Mouse (Mus musculus) lung, postnatal 14 days (tissue): Measurements from ENCODE around the gene Gm10722.
"Not testable (repeated sequence)": the region's sequence is repeated elsewhere in the genome, so short reads cannot be mapped to it uniquely, and the experiment has no call there.

ENCODE experiments used
- DNase-seq: peaks from one replicate; pipeline ENCODE4 v3.0.0; 2021

Gm10722 gene

DNA sequence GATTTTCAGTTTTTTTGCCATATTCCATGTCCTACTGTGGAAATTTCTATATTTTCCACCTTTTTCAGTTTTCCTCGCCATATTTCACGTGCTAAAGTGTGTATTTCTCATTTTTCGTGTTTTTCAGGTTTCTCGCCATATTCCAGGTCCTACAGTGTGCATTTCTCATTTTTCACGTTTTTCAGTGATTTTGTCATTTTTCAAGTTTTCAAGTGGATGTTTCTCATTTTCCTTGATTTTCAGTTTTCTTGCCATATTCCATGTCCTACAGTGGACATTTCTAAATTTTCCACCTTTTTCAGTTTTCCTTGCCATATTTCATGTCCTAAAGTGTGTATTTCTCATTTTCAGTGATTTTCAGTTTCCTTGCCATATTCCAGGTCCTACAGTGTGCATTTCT is 25.4 kb downstream of the Gm10722 start:
- not testable (repeated sequence) for DNase-seq

DNA sequence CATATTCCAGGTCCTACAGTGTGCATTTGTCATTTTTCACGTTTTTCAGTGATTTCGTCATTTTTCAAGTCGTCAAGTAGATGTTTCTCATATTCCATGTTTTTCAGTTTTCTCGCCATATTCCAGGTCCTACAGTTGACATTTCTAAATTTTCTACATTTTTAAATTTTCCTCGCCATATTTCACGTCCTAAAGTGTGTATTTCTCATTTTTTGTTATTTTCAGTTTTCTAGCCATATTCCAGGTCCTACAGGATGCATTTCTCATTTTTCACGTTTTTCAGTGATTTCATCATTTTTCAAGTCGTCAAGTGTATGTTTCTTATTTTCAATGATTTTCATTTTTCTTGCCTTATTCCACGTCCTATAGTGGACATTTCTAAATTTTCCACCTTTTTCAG is 26.0 kb downstream of the Gm10722 start:
- not testable (repeated sequence) for DNase-seq

DNA sequence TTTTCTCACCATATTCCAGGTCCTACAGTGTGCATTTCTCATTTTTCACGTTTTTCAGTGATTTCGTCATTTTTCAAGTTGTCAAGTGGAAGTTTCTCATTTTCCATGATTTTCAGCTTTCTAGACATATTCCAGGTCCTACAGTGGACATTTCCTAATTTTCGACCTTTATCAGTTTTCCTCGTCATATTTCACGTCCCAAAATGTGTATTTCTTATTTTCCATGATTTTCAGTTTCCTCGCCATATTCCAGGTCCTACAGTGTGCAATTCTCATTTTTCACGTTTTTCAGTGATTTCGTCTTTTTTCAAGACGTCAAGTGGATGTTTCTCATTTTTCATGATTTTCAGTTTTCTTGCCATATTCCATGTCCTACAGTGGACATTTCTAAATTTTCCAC is 26.5 kb downstream of the Gm10722 start:
- not testable (repeated sequence) for DNase-seq

DNA sequence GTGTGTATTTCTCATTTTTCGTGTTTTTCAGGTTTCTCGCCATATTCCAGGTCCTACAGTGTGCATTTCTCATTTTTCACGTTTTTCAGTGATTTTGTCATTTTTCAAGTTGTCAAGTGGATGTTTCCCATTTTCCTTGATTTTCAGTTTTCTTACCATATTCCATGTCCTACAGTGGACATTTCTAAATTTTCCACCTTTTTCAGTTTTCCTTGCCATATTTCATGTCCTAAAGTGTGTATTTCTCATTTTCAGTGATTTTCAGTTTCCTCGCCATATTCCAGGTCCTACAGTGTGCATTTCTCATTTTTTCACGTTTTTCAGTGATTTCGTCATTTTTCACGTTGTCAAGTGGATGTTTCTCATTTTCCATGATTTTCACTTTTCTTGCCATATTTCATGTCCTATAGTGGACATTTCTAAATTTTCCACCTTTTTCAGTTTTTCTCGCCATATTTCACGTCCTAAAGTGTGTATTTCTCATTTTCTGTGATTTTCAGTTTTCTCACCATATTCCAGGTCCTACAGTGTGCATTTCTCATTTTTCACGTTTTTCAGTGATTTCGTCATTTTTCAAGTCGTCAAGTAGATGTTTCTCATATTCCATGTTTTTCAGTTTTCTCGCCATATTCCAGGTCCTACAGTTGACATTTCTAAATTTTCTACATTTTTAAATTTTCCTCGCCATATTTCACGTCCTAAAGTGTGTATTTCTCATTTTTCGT is 28.7 kb downstream of the Gm10722 start:
- DNase-seq, result peak; percentile 23

DNA sequence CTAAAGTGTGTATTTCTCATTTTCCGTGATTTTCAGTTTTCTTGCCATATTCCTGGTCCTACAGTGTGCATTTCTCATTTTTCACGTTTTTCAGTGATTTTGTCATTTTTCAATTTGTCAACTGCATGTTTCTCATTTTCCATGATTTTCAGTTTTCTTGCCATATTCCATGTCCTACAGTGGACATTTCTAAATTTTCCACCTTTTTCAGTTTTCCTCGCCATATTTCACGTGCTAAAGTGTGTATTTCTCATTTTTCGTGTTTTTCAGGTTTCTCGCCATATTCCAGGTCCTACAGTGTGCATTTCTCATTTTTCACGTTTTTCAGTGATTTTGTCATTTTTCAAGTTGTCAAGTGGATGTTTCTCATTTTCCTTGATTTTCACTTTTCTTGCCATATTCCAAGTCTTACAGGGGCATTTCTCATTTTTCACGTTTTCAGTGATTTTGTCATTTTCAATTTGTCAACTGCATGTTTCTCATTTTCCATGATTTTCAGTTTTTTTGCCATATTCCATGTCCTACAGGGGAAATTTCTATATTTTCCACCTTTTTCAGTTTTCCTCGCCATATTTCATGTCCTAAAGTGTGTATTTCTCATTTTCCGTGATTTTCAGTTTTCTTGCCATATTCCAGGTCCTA is 30.1 kb downstream of the Gm10722 start:
- not testable (repeated sequence) for DNase-seq

DNA sequence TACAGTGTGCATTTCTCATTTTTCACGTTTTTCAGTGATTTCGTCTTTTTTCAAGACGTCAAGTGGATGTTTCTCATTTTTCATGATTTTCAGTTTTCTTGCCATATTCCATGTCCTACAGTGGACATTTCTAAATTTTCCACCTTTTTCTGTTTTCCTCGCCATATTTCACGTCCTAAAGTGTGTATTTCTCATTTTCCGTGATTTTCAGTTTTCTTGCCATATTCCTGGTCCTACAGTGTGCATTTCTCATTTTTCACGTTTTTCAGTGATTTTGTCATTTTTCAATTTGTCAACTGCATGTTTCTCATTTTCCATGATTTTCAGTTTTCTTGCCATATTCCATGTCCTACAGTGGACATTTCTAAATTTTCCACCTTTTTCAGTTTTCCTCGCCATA is 33.6 kb downstream of the Gm10722 start, which contains the start of gene Gm17535:
Gm17535 (plus strand) TSS at position 301 of the 400 bp plus-strand sequence.
- DNase-seq, result not testable (repeated sequence)

DNA sequence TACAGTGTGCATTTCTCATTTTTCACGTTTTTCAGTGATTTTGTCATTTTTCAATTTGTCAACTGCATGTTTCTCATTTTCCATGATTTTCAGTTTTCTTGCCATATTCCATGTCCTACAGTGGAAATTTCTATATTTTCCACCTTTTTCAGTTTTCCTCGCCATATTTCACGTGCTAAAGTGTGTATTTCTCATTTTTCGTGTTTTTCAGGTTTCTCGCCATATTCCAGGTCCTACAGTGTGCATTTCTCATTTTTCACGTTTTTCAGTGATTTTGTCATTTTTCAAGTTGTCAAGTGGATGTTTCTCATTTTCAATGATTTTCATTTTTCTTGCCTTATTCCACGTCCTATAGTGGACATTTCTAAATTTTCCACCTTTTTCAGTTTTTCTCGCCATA is 35.9 kb downstream of the Gm10722 start, which contains the start of gene Gm10715:
Gm10715 (plus strand) TSS at position 301 of the 400 bp plus-strand sequence.
- DNase-seq, result not testable (repeated sequence)

DNA sequence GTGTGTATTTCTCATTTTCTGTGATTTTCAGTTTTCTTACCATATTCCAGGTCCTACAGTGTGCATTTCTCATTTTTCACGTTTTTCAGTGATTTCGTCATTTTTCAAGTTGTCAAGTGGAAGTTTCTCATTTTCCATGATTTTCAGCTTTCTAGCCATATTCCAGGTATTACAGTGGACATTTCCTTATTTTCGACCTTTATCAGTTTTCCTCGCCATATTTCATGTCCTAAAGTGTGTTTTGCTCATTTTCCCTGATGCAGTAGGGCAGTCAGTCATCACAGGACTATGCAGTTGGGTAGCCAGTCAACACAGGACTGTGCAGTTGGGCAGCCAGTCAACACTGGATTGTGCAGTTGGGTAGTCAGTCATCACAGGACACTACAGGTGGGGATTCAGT is 37.4 kb downstream of the Gm10722 start:
- DNase-seq, result not testable (repeated sequence)
